Mouse (Mus musculus) ES-Bruce4 (cell line): ENCODE data around the gene Tex9. TPM values are rescaled to one million over a fixed set of nuclear protein-coding genes. Genes with fewer than 3 reads are reported as not detected.

Experiments used
- H3K27ac ChIP-seq: 2 replicates; pipeline ENCODE4 v1.5.1; 2012; ENCODE audit warnings: low read length, inconsistent platforms; ENCODE audit not compliant: insufficient read depth
- H3K27me3 ChIP-seq: 2 replicates; pipeline ENCODE4 v1.6.1; 2012; ENCODE audit warnings: mild to moderate bottlenecking, low read length, inconsistent platforms; ENCODE audit not compliant: control insufficient read depth, poor library complexity, insufficient read depth, severe bottlenecking
- H3K36me3 ChIP-seq: 2 replicates; pipeline ENCODE4 v1.6.1; 2012; ENCODE audit warnings: inconsistent platforms, mild to moderate bottlenecking, low read length, moderate library complexity; ENCODE audit not compliant: control insufficient read depth, poor library complexity, insufficient read depth, severe bottlenecking
- H3K4me1 ChIP-seq: one replicate; pipeline ENCODE4 v1.8.1; 2011; ENCODE audit warnings: low read length; ENCODE audit not compliant: control insufficient read depth, insufficient read depth
- H3K4me3 ChIP-seq: 2 replicates; pipeline ENCODE4 v1.5.1; 2011; ENCODE audit warnings: low read depth, mild to moderate bottlenecking, low read length
- H3K9ac ChIP-seq: 2 replicates; pipeline ENCODE4 v1.6.1; 2012; ENCODE audit warnings: low read depth, mild to moderate bottlenecking, inconsistent platforms; ENCODE audit not compliant: poor library complexity, severe bottlenecking
- H3K9me3 ChIP-seq: replicated peaks from 2 replicates; pipeline ENCODE4 v1.6.1; 2012; ENCODE audit warnings: mild to moderate bottlenecking, low read length, inconsistent platforms; ENCODE audit not compliant: control insufficient read depth, poor library complexity, insufficient read depth, severe bottlenecking
- CTCF ChIP-seq: IDR thresholded peaks from one replicate; pipeline ENCODE4 v1.8.1; 2011; ENCODE audit warnings: low read depth, low read length
- EP300 ChIP-seq: IDR thresholded peaks from 2 replicates; pipeline ENCODE4 v1.6.1; 2011; ENCODE audit warnings: low read depth, low read length; ENCODE audit not compliant: insufficient read depth
- POLR2A ChIP-seq: IDR thresholded peaks from one replicate; pipeline ENCODE4 v1.8.1; 2011; ENCODE audit warnings: low read length; ENCODE audit not compliant: insufficient read depth
- polyA plus RNA-seq: library from polyadenylated mRNA; stranded (reverse); fragments of >200 nt; gene quantifications from 2 replicates; pipeline ENCODE4 v1.2.4, GENCODE M21; 2011; ENCODE audit warnings: low read depth; ENCODE audit not compliant: missing spikeins, insufficient read depth, insufficient read length

Gene Tex9
- polyA plus RNA-seq, 1 experiment, result 43.3 TPM

GRCm38 (mm10) chr9:72475511-72475910 lies 16.5 kb downstream of the Tex9 start:
- Histone ChIP-seq H3K9ac (no peak overlapping the region), H3K4me1 (no peaks in the 10 kb centered on the region), H3K27me3 (no peaks in the 10 kb centered on the region), H3K36me3 (peaks cover 39% of the 10 kb centered on the region), H3K9me3 (no peaks in the 10 kb centered on the region), H3K4me3 (no peak overlapping the region), H3K27ac (no peak overlapping the region)
- TF ChIP-seq EP300 (no peak), CTCF (no peak), POLR2A (no peak)

- Histone ChIP-seq H3K9ac (no peak overlapping the region), H3K27me3 (no peaks in the 10 kb centered on the region), H3K36me3 (peaks cover 15% of the 10 kb centered on the region), H3K27ac (no peak overlapping the region), H3K9me3 (no peaks in the 10 kb centered on the region), H3K4me1 (no peaks in the 10 kb centered on the region), H3K4me3 (no peak overlapping the region)
- TF ChIP-seq CTCF (no peak), EP300 (no peak), POLR2A (no peak)
Measured at GRCm38 (mm10) chr9:72469851-72470250, 22.2 kb downstream of the Tex9 start.

DNA sequence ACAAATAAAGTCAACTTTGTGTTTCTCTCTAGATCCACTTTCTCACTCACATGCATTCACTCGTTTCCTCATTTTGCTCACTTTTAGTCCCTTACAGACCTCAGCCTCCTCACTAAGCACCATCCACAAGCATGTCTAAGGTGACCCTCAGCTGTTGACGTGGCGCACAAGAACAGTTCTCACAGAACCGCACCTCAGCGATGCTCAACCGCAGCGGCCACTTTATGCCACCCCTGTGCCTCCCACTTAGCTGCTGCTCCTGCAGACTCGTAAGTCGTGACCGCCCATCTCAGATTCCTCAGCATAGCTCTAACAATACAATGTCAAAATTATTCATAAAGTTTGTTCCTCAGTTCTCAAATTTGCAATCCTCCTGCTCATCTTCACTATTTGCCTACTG lies 23.4 kb downstream of the Tex9 start:
- Histone ChIP-seq H3K27me3 (no peaks in the 10 kb centered on the region), H3K27ac (no peak overlapping the region), H3K4me1 (no peaks in the 10 kb centered on the region), H3K9me3 (no peaks in the 10 kb centered on the region), H3K4me3 (no peak overlapping the region), H3K36me3 (peaks cover 15% of the 10 kb centered on the region), H3K9ac (no peak overlapping the region)
- TF ChIP-seq POLR2A (no peak), EP300 (no peak), CTCF (no peak)

- H3K36me3 ChIP-seq, result peaks cover 7% of the 10 kb centered on the region
Measured at GRCm38 (mm10) chr9:72467551-72468407, 24.2 kb downstream of the Tex9 start.

GRCm38 (mm10) chr9:72465754-72466181 lies 26.2 kb downstream of the Tex9 start:
- H3K4me3 ChIP-seq, result no peak overlapping the region
- TF ChIP-seq POLR2A, result no peak
- no peak for TF ChIP-seq CTCF
- TF ChIP-seq EP300, result no peak
- no peaks in the 10 kb centered on the region for H3K9me3 ChIP-seq
- H3K4me1 ChIP-seq, result no peaks in the 10 kb centered on the region
- no peak overlapping the region for H3K9ac ChIP-seq
- peaks cover 8% of the 10 kb centered on the region for H3K36me3 ChIP-seq
- no peaks in the 10 kb centered on the region for H3K27me3 ChIP-seq
- H3K27ac ChIP-seq, result no peak overlapping the region

More at GRCm38 (mm10) chr9:72467551-72468407, 24.2 kb downstream of the Tex9 start:
- no peak overlapping the region for H3K27ac ChIP-seq
- no peak overlapping the region for H3K9ac ChIP-seq
- no peaks in the 10 kb centered on the region for H3K27me3 ChIP-seq
- H3K4me1 ChIP-seq, result no peaks in the 10 kb centered on the region
- no peaks in the 10 kb centered on the region for H3K9me3 ChIP-seq
- TF ChIP-seq CTCF (peak; percentile 66), POLR2A (no peak)
- H3K4me3 ChIP-seq, result no peak overlapping the region

- no peaks in the 10 kb centered on the region for H3K9me3 ChIP-seq
- TF ChIP-seq POLR2A (no peak), EP300 (no peak), CTCF (no peak)
- H3K9ac ChIP-seq, result no peak overlapping the region
- H3K4me3 ChIP-seq, result no peak overlapping the region
- peaks cover 16% of the 10 kb centered on the region for H3K36me3 ChIP-seq
- no peak overlapping the region for H3K27ac ChIP-seq
- H3K27me3 ChIP-seq, result no peaks in the 10 kb centered on the region
- no peaks in the 10 kb centered on the region for H3K4me1 ChIP-seq
Measured at GRCm38 (mm10) chr9:72464806-72465205, 27.2 kb downstream of the Tex9 start.
